Mouse (Mus musculus): ENCODE measurements at regions not wholly inside any gene's neighbourhood (a gene's known extent, or its start where the extent isn't known, plus 50 kb on each side); places are given as distances from the start of the nearest gene placed in this dataset.
A peak's percentile ranks its signal among the peaks of the same experiment; 100 is the strongest.
"Not testable (repeated sequence)": the region's sequence is repeated elsewhere in the genome, so short reads cannot be mapped to it uniquely, and the experiment has no call there.

DNA sequence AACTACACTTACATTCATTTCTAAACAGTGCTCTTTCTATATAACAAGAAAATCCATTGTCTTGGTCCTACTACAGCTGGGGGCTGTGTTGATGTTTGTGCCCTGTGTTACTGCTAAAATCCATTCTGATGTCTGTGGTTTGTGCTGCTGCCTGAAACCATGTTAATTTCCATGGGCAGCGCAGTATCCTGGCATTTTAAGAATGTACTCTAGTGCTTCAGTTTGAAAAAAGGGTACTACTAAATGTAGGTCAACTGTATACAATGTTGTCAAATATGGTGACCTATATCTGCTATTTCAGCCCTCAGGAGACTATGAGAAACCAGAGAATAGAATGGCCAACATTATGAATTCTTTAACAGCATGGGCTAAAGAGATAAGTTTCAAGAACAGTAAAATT, 1052.2 kb downstream of the Hace1 start:
- Histone ChIP-seq H3K27me3 (ENCODE audit: control insufficient read depth, insufficient read depth, low read length) (no peaks in the 10 kb centered on the region), H3K27ac (ENCODE audit: insufficient read depth, low read length) (no peak overlapping the region), H3K4me3 (replicated peaks; ENCODE audit: insufficient read depth, low read depth, low read length) (no peak overlapping the region), H3K4me1 (ENCODE audit: control insufficient read depth, insufficient read depth, low read length) (no peaks in the 10 kb centered on the region)
- TF ChIP-seq POLR2A (IDR thresholded peaks at IDR 0.05; ENCODE audit: borderline replicate concordance, insufficient read depth, low read length) (no peak), CTCF (IDR thresholded peaks at IDR 0.05; ENCODE audit: borderline replicate concordance, insufficient read depth, low read depth, low read length) (no peak)
- DNase-seq: no peak
- 93% methylated on average over 1 of the region's 1 CpGs for WGBS

DNA sequence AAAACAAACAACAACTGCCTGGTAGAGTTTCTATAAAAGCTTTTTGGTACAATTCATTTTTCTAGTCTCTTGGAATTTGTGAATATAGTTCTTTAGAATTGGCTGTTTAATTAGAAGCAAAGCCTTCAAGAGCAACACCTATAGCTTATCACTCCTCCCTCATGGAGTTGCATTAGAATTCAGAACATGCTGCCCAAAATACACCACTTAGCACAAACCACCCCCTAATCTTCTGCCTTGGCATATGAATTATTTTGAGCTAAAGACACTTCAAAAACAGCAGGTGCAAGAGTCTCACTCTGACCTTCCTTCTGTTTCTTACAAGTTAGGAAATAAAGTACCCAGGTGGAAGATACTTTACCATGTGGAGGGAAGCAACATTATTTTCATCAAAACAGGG, 1085.4 kb downstream of the Hace1 start:
- no peak for TF ChIP-seq CTCF (IDR thresholded peaks at IDR 0.05; ENCODE audit: borderline replicate concordance, insufficient read depth, low read depth, low read length)
- TF ChIP-seq POLR2A (IDR thresholded peaks at IDR 0.05; ENCODE audit: borderline replicate concordance, insufficient read depth, low read length): no peak
- Histone ChIP-seq H3K4me1 (ENCODE audit: control insufficient read depth, insufficient read depth, low read length) (no peaks in the 10 kb centered on the region), H3K27ac (ENCODE audit: insufficient read depth, low read length) (no peak overlapping the region), H3K27me3 (ENCODE audit: control insufficient read depth, insufficient read depth, low read length) (no peaks in the 10 kb centered on the region), H3K4me3 (replicated peaks; ENCODE audit: insufficient read depth, low read depth, low read length) (no peak overlapping the region)
- DNase-seq: no peak

DNA sequence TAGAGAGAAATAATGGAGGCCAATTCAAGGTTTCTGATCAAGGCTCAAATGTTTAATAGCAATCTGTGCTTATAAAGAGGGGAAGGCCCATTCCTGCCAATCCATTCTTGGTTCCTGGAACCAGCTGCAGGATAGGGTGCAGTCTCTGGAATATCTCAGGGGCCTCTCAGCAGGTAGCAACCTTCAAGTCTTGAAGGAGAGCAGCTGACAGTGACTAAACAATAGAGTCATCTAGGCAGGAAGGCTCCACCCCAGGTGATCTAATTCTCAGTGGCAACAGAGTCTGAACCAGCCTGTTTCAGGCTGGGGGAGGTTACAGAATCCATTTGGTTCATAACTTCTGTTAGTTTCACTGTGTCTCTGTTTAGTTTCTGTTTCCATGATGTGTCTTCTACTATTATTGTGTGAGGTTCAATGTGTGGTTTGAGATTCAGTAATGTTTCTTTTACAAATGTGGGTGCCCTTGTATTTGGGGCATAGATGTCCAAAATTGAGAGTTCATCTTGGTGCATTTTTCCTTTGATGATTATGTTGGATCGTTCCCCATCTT, 1112.3 kb downstream of the Hace1 start:
- DNase-seq; H3K27ac ChIP-seq (ENCODE audit: insufficient read depth, low read length); H3K27me3 ChIP-seq (ENCODE audit: control insufficient read depth, insufficient read depth, low read length); H3K4me3 ChIP-seq (replicated peaks; ENCODE audit: insufficient read depth, low read depth, low read length); H3K4me1 ChIP-seq (ENCODE audit: control insufficient read depth, insufficient read depth, low read length): not testable (repeated sequence)
- WGBS: 100% methylated on average over 1 of the region's 1 CpGs

DNA sequence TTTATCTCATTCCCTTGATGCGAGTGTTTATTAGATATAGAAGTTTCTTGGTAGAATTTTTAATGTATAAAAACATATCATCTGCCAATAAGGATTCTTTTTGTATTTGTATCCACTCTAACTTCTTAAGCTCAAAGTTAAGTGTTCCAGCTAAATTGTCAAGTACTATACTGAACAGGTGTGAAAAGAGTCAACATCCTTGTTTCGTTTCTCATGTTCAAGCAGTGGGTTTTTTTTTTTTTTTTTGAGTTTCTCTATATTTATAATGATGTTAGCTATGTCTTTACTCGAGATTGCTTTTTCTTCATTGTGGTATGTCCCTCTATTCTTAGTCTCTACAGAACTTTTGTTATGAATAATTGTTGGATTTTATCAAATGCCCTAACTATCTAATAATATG, 1115.0 kb downstream of the Hace1 start:
- H3K27ac ChIP-seq (ENCODE audit: insufficient read depth, low read length): no peak overlapping the region
- DNase-seq: no peak
- H3K4me3 ChIP-seq (replicated peaks; ENCODE audit: insufficient read depth, low read depth, low read length): no peak overlapping the region
- no peak for TF ChIP-seq CTCF (IDR thresholded peaks at IDR 0.05; ENCODE audit: borderline replicate concordance, insufficient read depth, low read depth, low read length)
- no peak for TF ChIP-seq POLR2A (IDR thresholded peaks at IDR 0.05; ENCODE audit: borderline replicate concordance, insufficient read depth, low read length)
- WGBS: 87% methylated on average over 3 of the region's 3 CpGs
- no peaks in the 10 kb centered on the region; the same call in 1 of the 2 replicates for H3K4me1 ChIP-seq (ENCODE audit: control insufficient read depth, insufficient read depth, low read length)
- H3K27me3 ChIP-seq (ENCODE audit: control insufficient read depth, insufficient read depth, low read length): no peaks in the 10 kb centered on the region

DNA sequence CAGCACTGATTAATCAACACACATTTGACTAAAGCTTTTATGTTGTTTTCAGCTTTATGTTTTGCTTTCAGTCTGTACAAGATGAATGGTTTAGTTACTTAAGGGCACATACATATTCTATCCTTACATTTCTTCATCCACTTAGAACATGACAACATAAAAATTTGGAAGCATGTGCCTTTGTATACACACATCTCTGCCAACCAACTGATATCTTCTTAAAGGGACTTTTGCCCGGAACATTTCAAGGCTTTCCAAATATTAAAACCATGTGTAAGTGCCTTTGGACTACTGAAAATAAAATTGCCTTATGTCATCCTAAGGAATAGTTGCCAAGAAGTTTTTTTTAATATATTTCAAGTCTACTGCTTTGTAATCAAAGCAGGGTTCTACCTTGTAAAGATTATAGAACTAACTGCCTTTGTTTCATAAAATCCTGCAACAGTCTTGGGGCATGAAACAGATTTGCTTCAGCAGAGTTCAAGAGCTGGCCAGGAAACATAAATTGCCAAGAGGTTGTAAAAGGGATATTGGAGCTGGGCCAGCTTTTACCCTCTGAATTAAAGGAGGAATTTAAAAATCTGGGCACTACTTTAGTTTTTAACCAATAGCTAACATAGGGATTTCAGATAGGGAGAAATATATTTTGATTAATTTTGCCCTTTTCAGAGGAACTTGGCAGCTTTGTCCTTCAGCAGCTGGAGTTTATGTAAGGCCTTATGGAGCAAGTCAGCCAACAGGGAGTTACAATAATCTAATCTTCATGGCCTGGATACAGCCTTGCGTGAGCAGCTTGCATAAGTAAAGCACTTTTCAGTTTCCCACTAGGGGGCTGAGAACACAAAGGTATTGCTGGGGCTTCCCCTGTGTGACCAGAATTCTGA, 1120.0 kb downstream of the Hace1 start:
- H3K4me1 ChIP-seq (ENCODE audit: control insufficient read depth, insufficient read depth, low read length): peaks cover 7% of the 10 kb centered on the region; the same call in 1 of the 2 replicates
- H3K27me3 ChIP-seq (ENCODE audit: control insufficient read depth, insufficient read depth, low read length): no peaks in the 10 kb centered on the region
- TF ChIP-seq POLR2A (IDR thresholded peaks at IDR 0.05; ENCODE audit: borderline replicate concordance, insufficient read depth, low read length): no peak
- TF ChIP-seq CTCF (IDR thresholded peaks at IDR 0.05; ENCODE audit: borderline replicate concordance, insufficient read depth, low read depth, low read length): peak; percentile 12; the same call in 1 of the 2 replicates
- no peak overlapping the region for H3K4me3 ChIP-seq (replicated peaks; ENCODE audit: insufficient read depth, low read depth, low read length)
- peak; percentile 16 to 61 for DNase-seq
- no peak overlapping the region for H3K27ac ChIP-seq (ENCODE audit: insufficient read depth, low read length)
- 11% methylated on average over 2 of the region's 2 CpGs for WGBS

DNA sequence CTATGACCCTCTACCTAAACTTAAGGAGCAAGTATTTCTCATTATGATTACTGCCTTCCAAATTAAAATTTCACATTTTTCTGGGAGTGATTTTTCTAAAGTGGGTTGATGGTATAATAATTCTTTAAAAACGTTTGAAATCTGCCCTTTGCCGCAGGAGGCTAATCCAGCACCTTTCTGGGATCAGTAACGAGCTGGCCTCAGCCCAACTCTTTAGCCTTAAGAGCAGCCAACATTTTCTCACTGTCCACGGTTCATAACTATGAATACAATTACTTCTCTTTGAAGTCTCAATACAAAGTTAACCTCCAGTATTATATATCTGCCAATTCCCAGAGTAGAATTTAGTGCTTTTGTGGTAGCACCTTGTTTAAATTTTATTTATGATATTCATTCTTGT, 1123.6 kb downstream of the Hace1 start:
- no peaks in the 10 kb centered on the region for H3K27me3 ChIP-seq (ENCODE audit: control insufficient read depth, insufficient read depth, low read length)
- no peak for TF ChIP-seq CTCF (IDR thresholded peaks at IDR 0.05; ENCODE audit: borderline replicate concordance, insufficient read depth, low read depth, low read length)
- no peak for TF ChIP-seq POLR2A (IDR thresholded peaks at IDR 0.05; ENCODE audit: borderline replicate concordance, insufficient read depth, low read length)
- DNase-seq: peak; percentile 18 to 26
- H3K4me3 ChIP-seq (replicated peaks; ENCODE audit: insufficient read depth, low read depth, low read length): no peak overlapping the region
- H3K27ac ChIP-seq (ENCODE audit: insufficient read depth, low read length): no peak overlapping the region
- WGBS: 13% methylated on average over 4 of the region's 4 CpGs
- peaks cover 7% of the 10 kb centered on the region; the same call in 1 of the 2 replicates for H3K4me1 ChIP-seq (ENCODE audit: control insufficient read depth, insufficient read depth, low read length)

DNA sequence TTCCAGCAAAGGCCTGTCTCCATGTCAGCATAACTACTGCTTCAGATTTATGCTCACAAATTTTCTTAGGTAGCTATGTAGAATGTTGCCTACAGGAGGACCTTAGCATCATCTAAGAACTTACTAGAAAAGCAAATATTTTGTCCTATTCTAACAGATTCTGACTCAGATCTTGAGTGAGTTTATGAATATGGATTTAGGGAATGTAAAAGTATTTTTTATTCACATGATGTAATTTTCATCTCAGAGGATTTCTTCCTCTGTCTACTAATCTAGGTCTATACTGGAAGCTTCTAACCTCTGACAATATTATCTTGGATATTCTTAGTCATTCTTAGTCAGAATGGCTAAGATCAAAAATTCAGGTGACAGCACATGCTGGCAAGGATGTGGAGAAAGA, 1130.4 kb downstream of the Hace1 start:
- not testable (repeated sequence) for H3K27ac ChIP-seq (ENCODE audit: insufficient read depth, low read length); H3K4me3 ChIP-seq (replicated peaks; ENCODE audit: insufficient read depth, low read depth, low read length); H3K27me3 ChIP-seq (ENCODE audit: control insufficient read depth, insufficient read depth, low read length); DNase-seq; H3K4me1 ChIP-seq (ENCODE audit: control insufficient read depth, insufficient read depth, low read length)

DNA sequence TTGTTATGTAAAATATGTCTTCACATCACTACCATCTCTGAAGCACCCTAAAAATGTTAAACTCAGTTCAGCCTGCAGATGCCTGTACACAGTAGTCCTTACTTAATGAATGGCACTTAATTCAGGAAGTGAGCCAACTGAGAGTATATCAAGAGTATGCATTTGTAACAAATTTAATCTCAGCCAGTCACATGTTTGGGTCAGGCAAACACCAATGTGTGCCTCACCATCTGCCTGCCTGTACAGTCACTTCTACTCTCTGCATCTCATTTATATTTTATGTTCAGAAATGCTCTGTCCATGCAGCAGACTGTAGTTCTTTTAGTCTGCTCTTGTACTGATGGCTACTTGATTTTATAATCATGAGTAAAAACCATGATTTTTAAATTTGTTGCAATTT, 1135.1 kb downstream of the Hace1 start:
- no peak for DNase-seq

More for the DNA sequence above, 1135.1 kb downstream of the Hace1 start:
- H3K4me3 ChIP-seq (replicated peaks; ENCODE audit: insufficient read depth, low read depth, low read length): no peak overlapping the region
- no peaks in the 10 kb centered on the region for H3K27me3 ChIP-seq (ENCODE audit: control insufficient read depth, insufficient read depth, low read length)
- H3K4me1 ChIP-seq (ENCODE audit: control insufficient read depth, insufficient read depth, low read length): no peaks in the 10 kb centered on the region
- H3K27ac ChIP-seq (ENCODE audit: insufficient read depth, low read length): no peak overlapping the region
- TF ChIP-seq POLR2A (IDR thresholded peaks at IDR 0.05; ENCODE audit: borderline replicate concordance, insufficient read depth, low read length) (no peak), CTCF (IDR thresholded peaks at IDR 0.05; ENCODE audit: borderline replicate concordance, insufficient read depth, low read depth, low read length) (no peak)

All from cerebellum, adult 2 months (tissue).